Mouse (Mus musculus) embryonic facial prominence, embryonic 12.5 days (tissue): ENCODE measurements around the gene Slc50a1. TPM values are rescaled to one million over a fixed set of nuclear protein-coding genes. Genes with fewer than 3 reads are reported as not detected.

Experiments
- ATAC-seq: fragments of 200-750 bp; cut with Nextera tagmentation; 2 replicates; pipeline ENCODE4 v1.8.0; 2017; ENCODE audit not compliant: insufficient number of reproducible peaks, insufficient read depth, low FRiP score, low TSS enrichment
- H3K27ac ChIP-seq: fragments of 300-500 bp; sonication (generic); 2 replicates; pipeline ENCODE4 v1.5.1; 2016; ENCODE audit warnings: mild to moderate bottlenecking
- H3K27me3 ChIP-seq: fragments of 300-500 bp; sonication (generic); 2 replicates; pipeline ENCODE4 v1.6.1; 2016; ENCODE audit warnings: mild to moderate bottlenecking, moderate library complexity
- H3K36me3 ChIP-seq: fragments of 300-500 bp; sonication (generic); 2 replicates; pipeline ENCODE4 v1.6.1; 2016; ENCODE audit warnings: mild to moderate bottlenecking
- H3K4me1 ChIP-seq: fragments of 300-500 bp; sonication (generic); 2 replicates; pipeline ENCODE4 v1.6.1; 2016
- H3K4me2 ChIP-seq: fragments of 300-500 bp; sonication (generic); replicated peaks from 2 replicates; pipeline ENCODE4 v1.6.1; 2016; ENCODE audit warnings: mild to moderate bottlenecking, moderate library complexity
- H3K4me3 ChIP-seq: fragments of 300-500 bp; sonication (generic); 2 replicates; pipeline ENCODE4 v1.5.1; 2016; ENCODE audit warnings: mild to moderate bottlenecking
- H3K9ac ChIP-seq: fragments of 300-500 bp; sonication (generic); 2 replicates; pipeline ENCODE4 v1.6.1; 2016; ENCODE audit warnings: mild to moderate bottlenecking, moderate library complexity
- H3K9me3 ChIP-seq: fragments of 300-500 bp; sonication (generic); 2 replicates; pipeline ENCODE4 v1.6.1; 2016; ENCODE audit warnings: mild to moderate bottlenecking, moderate library complexity
- WGBS: fragments of 180-500 bp; shearing (Covaris S2); methylation state at CpG from one replicate; pipeline ENCODE4 v1.1.7; 2016; 5-methylcytosine and 5-hydroxymethylcytosine counted together
- polyA plus RNA-seq: library from polyadenylated mRNA; unstranded; fragments of >200 nt; fragmentation: Nextera tagmentation; extraction: Ambion mirVana; gene quantifications from 2 replicates; pipeline ENCODE4 v1.2.1, GENCODE M21; 2016

Gene Slc50a1
- polyA plus RNA-seq, 1 experiment from 2014 or later = 56.6 TPM

DNA sequence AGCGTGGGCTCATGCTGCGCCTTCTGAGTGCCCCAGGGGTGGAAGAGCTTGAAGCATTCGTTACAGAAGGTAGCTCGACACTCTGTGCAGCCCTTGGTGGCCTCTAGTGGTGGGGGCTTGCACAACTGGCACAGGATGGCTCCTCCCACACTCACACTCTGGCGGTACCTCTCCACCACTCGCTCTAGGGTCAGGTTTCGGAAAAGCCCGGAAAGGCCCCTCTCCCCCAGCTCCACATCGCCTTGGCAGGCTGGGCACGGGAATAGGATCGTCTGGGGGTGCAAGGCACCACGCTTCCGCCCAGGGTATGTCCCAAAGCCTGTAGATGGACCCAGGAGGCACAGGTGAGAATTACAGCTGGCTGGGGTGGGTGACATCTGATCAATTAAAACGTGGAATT lies 26.8 kb downstream of the Slc50a1 start:
- Histone ChIP-seq H3K9me3 (no peaks in the 10 kb centered on the region), H3K4me2 (peak overlapping the region; percentile 76), H3K4me1 (peaks cover 35% of the 10 kb centered on the region), H3K27ac (peak overlapping the region; percentile 52; the same call in 1 of the 2 replicates), H3K27me3 (no peaks in the 10 kb centered on the region; the same call in 1 of the 2 replicates), H3K9ac (0 out of 2 replicates have a peak overlapping the region, but pooled peaks have one; percentile 4), H3K4me3 (peak overlapping the region; percentile 73), H3K36me3 (peaks cover 14% of the 10 kb centered on the region)
- ATAC-seq = no peak; the same call in 1 of the 2 replicates
- WGBS = 7% methylated on average over 14 of the region's 14 CpGs

DNA sequence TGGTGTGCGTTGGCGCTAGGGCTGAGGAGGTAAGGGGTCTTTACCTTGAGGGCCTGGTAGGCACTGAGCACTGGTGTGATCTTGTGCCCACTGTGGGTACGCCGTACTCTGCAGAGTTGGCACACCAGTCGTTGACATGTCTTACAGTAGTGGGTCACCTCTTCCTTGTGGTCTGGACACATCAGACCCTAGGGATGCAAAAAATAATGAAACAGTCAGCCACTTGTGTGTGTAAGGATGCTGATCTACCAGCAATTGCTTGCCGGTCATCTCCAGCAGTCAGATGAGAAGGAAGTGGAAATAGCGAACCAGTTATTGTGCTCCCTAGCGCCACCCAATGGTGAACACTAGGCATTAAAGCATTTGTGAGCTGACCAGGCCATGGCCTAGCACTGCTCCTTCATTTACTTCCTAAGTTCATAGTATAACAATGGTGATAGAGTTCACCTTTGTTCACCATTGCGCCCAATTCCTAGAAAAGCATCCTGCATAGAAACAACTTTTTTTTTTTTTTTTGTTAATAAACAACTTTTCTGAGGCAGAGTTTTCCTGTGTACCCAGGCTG lies 28.0 kb downstream of the Slc50a1 start:
- Histone ChIP-seq H3K27me3 (no peaks in the 10 kb centered on the region; the same call in 1 of the 2 replicates), H3K4me2 (no peak overlapping the region), H3K9ac (no peak overlapping the region), H3K9me3 (no peaks in the 10 kb centered on the region), H3K4me3 (no peak overlapping the region), H3K27ac (no peak overlapping the region), H3K4me1 (peaks cover 33% of the 10 kb centered on the region), H3K36me3 (peaks cover 22% of the 10 kb centered on the region)
- 72% methylated on average over 9 of the region's 9 CpGs for WGBS
- no peak for ATAC-seq

DNA sequence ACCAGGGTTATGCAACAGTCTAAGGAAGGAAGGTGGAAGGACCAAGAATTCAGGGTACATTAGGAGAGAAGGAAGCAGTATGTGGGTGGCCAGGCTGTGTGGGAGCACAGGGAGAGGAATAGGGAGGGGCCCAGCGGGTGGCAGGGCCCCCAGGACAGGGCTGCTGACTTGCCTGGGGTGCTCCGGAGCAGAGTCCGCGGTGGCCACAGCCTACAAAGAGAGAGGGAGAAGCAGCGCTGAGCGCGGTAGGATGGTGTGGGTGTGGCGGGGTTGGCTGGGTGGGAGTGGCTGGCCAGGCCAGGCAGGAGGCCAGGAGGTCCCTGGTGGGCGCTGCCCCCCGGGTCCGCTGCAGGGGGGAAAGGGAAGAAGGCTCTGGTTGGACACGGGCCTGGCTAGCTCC lies 31.9 kb downstream of the Slc50a1 start:
- peaks cover 2% of the 10 kb centered on the region for H3K4me1 ChIP-seq
- ATAC-seq = no peak
- no peak overlapping the region for H3K4me3 ChIP-seq
- H3K4me2 ChIP-seq = no peak overlapping the region
- no peaks in the 10 kb centered on the region for H3K27me3 ChIP-seq
- 69% methylated on average over 9 of the region's 12 CpGs for WGBS
- peaks cover 23% of the 10 kb centered on the region for H3K36me3 ChIP-seq
- no peaks in the 10 kb centered on the region for H3K9me3 ChIP-seq
- H3K27ac ChIP-seq = no peak overlapping the region
- no peak overlapping the region; the same call in 1 of the 2 replicates for H3K9ac ChIP-seq

DNA sequence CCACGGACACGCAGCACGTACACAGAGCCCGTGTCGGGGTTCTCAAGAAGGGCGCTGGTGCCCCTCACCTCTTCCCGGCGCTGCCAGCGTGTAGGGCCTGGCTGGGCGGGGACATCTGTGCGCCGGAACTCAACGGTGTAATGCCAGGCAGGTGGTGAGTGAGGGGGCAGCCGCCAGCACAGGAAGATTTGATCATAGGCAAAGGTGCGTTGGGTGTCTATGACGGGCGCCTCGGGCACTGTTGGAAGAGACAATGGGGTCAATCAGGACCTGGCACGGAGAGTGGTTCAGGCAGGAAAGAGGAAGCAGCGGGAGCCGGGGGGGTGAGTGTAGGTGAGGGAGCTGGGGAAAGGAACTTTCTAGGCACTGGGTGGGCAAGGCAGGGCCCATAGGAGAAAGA lies 32.7 kb downstream of the Slc50a1 start:
- Histone ChIP-seq H3K27ac (no peak overlapping the region), H3K4me2 (no peak overlapping the region), H3K9ac (no peak overlapping the region), H3K36me3 (peaks cover 23% of the 10 kb centered on the region), H3K9me3 (no peaks in the 10 kb centered on the region), H3K4me1 (no peaks in the 10 kb centered on the region), H3K27me3 (no peaks in the 10 kb centered on the region), H3K4me3 (no peak overlapping the region)
- no peak for ATAC-seq
- WGBS = 94% methylated on average over 21 of the region's 21 CpGs

DNA sequence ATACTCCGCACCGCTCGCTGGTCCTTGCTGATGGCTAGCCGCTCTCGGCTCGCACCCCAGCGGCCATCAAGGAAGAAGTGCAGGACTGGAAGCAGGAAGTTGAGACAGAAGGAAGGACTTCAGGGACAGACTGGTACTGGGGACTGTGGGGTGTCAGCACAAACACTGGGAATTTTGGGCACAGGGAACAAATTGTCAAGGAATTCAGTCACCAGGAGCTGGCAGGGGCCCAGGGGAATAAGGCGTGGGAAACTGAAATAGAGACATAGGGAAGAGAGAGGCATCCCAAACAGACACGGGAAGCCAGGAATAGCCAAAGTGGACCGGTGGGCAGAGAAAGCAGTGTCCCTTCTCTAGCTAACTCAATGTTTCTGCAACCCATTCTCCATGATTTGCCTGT lies 33.9 kb downstream of the Slc50a1 start:
- no peak for ATAC-seq
- Histone ChIP-seq H3K36me3 (peaks cover 16% of the 10 kb centered on the region), H3K4me1 (no peaks in the 10 kb centered on the region), H3K27ac (no peak overlapping the region), H3K9ac (no peak overlapping the region), H3K4me3 (no peak overlapping the region), H3K27me3 (peaks cover 2% of the 10 kb centered on the region; the same call in 1 of the 2 replicates), H3K4me2 (no peak overlapping the region), H3K9me3 (no peaks in the 10 kb centered on the region)
- WGBS = 87% methylated on average over 10 of the region's 10 CpGs

DNA sequence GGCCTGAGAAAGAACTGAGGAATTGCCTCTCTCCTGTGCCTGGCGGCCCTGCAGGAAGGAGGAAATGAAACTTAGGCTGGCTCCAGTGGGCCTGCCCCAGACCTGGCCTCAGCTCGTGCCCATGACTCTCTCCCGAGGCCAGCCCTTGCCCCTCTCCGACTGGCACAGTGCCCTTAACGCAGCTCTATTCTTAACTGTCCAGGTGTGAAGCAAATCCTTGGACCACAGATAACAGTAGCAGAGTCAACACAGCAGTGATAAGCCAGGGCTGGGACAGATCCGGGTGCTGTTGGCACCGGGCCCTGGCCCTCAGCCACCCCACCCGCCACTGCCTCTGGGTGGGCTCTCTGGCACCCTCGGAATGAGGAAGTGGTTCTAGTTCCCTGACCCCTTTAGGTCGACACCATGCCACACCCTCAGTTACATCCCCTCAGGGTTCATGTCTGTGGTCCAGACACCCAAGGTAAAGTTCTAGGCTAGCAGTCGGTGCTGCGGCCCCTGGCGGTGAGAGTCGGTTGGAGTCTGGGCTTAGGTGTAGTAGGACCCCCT lies 36.7 kb downstream of the Slc50a1 start:
- Histone ChIP-seq H3K27ac (no peak overlapping the region), H3K36me3 (peaks cover 10% of the 10 kb centered on the region), H3K4me3 (no peak overlapping the region), H3K4me2 (no peak overlapping the region), H3K9ac (no peak overlapping the region), H3K9me3 (no peaks in the 10 kb centered on the region), H3K27me3 (peaks cover 19% of the 10 kb centered on the region; the same call in 1 of the 2 replicates), H3K4me1 (peaks cover 3% of the 10 kb centered on the region; the same call in 1 of the 2 replicates)
- WGBS = 81% methylated on average over 14 of the region's 14 CpGs
- no peak for ATAC-seq

DNA sequence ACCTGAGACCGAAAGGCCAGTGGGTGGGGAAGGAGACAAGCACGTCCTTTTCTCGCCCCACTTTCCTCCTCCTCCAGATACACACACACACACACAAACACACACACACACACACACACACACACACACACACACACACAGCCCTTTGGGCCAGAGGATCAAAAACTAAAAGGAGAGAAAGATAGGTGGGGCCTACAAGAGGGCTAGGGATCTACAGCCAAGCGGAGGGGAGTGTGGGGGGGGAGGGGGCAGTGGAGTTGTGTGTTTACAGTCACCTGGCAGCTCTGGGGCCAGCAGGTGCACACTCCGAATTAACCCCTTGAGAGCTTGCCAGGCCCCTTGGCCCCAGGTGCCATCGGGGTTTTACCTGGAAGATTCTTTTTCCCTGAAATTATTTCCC lies 37.8 kb downstream of the Slc50a1 start:
- Histone ChIP-seq H3K9ac (0 out of 2 replicates have a peak overlapping the region, but pooled peaks have one; percentile 7), H3K4me1 (peaks cover 9% of the 10 kb centered on the region), H3K27me3 (peaks cover 19% of the 10 kb centered on the region; the same call in 1 of the 2 replicates), H3K4me2 (no peak overlapping the region), H3K36me3 (0 out of 2 replicates have a peak, but pooled peaks cover 2% of the 10 kb centered on the region), H3K4me3 (no peak overlapping the region), H3K27ac (no peak overlapping the region), H3K9me3 (no peaks in the 10 kb centered on the region)
- ATAC-seq = no peak
- 67% methylated on average over 6 of the region's 6 CpGs for WGBS

DNA sequence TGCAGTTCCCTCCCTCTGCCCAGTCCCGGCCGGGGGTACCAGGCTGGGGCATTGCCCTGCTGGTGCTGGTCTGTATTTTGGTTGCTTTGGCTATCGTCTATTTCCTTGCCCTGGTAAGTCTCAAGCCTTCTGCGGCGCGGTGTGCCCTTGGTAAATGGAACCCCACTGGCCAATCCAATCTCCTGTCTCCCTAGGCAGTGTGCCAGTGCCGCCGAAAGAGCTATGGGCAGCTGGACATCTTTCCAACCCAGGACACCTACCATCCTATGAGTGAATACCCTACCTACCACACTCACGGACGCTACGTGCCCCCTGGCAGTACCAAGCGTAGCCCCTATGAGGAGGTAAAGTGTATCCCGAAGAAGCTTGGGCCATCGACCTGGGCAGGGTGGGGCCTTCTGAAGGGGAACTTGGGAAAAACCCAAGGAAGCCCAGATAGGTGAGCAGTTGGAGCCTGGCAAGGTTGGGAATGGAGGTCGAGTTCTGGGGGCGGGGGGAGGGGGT lies 38.5 kb downstream of the Slc50a1 start:
- Histone ChIP-seq H3K4me1 (peaks cover 14% of the 10 kb centered on the region), H3K27ac (no peak overlapping the region), H3K27me3 (peaks cover 19% of the 10 kb centered on the region; the same call in 1 of the 2 replicates), H3K4me2 (no peak overlapping the region), H3K9ac (no peak overlapping the region), H3K36me3 (no peaks in the 10 kb centered on the region), H3K4me3 (no peak overlapping the region), H3K9me3 (no peaks in the 10 kb centered on the region)
- ATAC-seq = no peak
- WGBS = 71% methylated on average over 16 of the region's 16 CpGs

DNA sequence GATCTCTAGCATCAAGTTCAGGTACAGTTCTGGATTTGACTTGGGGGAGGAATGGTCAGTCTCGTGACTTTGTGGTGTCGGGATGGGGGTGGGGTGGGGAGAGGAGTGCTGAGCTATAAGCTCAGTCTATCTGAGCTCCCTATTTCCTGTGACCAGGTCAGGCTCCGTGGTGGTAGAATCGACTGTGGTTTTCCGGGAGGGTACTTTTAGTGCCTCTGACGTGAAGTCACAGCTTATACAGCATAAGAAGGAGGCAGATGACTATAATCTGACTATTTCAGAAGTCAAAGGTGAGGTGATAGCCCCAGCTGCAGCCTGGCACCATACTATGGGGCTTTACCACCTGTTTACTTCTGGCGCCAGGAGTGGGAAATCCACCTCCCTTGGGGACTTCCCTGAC lies 39.0 kb downstream of the Slc50a1 start:
- Histone ChIP-seq H3K9ac (no peak overlapping the region), H3K4me1 (peaks cover 19% of the 10 kb centered on the region), H3K4me2 (no peak overlapping the region), H3K4me3 (no peak overlapping the region), H3K27me3 (peaks cover 19% of the 10 kb centered on the region; the same call in 1 of the 2 replicates), H3K36me3 (no peaks in the 10 kb centered on the region), H3K27ac (no peak overlapping the region), H3K9me3 (no peaks in the 10 kb centered on the region)
- no peak for ATAC-seq
- WGBS = 71% methylated on average over 7 of the region's 7 CpGs

DNA sequence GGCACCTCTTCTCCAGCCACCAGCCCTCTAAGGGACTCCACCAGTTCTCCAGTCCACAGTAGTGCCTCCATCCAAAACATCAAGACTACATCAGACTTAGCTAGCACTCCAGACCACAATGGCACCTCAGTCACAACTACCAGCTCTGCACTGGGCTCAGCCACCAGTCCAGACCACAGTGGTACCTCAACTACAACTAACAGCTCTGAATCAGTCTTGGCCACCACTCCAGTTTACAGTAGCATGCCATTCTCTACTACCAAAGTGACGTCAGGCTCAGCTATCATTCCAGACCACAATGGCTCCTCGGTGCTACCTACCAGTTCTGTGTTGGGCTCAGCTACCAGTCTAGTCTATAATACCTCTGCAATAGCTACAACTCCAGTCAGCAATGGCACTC lies 39.8 kb downstream of the Slc50a1 start:
- no peak overlapping the region for H3K27ac ChIP-seq
- no peak overlapping the region for H3K9ac ChIP-seq
- 86% methylated on average over 2 of the region's 2 CpGs for WGBS
- H3K36me3 ChIP-seq = no peaks in the 10 kb centered on the region
- H3K4me1 ChIP-seq = peaks cover 26% of the 10 kb centered on the region
- ATAC-seq = no peak
- no peak overlapping the region for H3K4me2 ChIP-seq
- no peak overlapping the region for H3K4me3 ChIP-seq
- H3K9me3 ChIP-seq = no peaks in the 10 kb centered on the region
- peaks cover 19% of the 10 kb centered on the region; the same call in 1 of the 2 replicates for H3K27me3 ChIP-seq

DNA sequence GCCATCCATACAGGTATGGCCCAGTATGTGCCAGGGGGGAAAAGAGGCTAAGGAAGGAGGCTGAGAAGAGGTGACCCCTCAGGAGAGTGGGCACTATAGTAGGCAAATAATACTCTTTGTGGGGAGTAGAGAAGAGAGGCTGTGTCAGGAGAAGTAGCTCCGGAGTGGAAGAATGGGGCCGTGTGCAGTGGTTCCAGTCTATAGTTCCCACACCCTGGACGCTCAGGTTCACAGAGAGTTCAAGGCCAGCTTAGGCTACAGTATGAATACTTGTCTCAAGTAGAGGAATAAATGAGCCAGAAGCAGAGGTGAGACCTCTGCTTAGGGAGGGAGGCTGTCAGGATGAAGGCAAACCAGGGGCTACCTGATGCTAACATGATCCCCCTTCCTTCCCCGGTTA lies 41.1 kb downstream of the Slc50a1 start:
- peaks cover 29% of the 10 kb centered on the region for H3K4me1 ChIP-seq
- H3K4me2 ChIP-seq = no peak overlapping the region
- no peak overlapping the region for H3K4me3 ChIP-seq
- ATAC-seq = no peak
- 53% methylated on average over 4 of the region's 4 CpGs for WGBS
- peaks cover 19% of the 10 kb centered on the region; the same call in 1 of the 2 replicates for H3K27me3 ChIP-seq
- no peaks in the 10 kb centered on the region for H3K36me3 ChIP-seq
- H3K9ac ChIP-seq = no peak overlapping the region
- H3K27ac ChIP-seq = no peak overlapping the region
- no peaks in the 10 kb centered on the region for H3K9me3 ChIP-seq

DNA sequence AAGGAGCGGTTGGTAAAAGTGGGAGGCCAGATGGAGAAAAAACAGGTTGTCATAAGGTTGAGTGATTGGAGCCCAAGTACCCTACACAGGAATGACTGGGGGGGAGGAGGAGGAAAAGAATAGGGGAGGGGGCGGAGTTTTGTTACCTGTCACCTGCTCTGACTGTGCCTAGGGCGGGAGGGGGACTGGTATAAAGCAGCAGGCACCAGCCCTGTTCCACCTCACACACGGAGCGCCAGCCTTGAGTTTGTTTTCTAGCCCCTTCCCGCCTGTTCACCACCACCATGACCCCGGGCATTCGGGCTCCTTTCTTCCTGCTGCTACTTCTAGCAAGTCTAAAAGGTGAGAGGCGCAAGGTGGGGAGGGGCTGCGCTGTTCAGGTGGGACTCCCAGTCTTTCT lies 41.5 kb downstream of the Slc50a1 start, which contains the start of gene Muc1:
Muc1 (plus strand) TSS at position 222 of the 400 bp plus-strand sequence.
- peaks cover 19% of the 10 kb centered on the region; the same call in 1 of the 2 replicates for H3K27me3 ChIP-seq

More for the DNA sequence above, 41.5 kb downstream of the Slc50a1 start, which contains the start of gene Muc1:
- Histone ChIP-seq H3K36me3 (no peaks in the 10 kb centered on the region), H3K9ac (peak within 1 kb of the TSS; percentile 47; the same call in 1 of the 2 replicates), H3K27ac (peak within 1 kb of the TSS; percentile 80), H3K4me2 (peak within 1 kb of the TSS; percentile 95), H3K9me3 (no peaks in the 10 kb centered on the region), H3K4me1 (peaks cover 29% of the 10 kb centered on the region), H3K4me3 (peak within 1 kb of the TSS; percentile 46)
- no peak for ATAC-seq
- 20% methylated on average over 10 of the region's 10 CpGs for WGBS
